Mouse (Mus musculus) lung, postnatal 0 days (tissue): ENCODE measurements around the gene Prelid1. TPM values are rescaled to one million over a fixed set of nuclear protein-coding genes. Genes with fewer than 3 reads are reported as not detected.

ENCODE experiments used
- ATAC-seq: fragments of 200-750 bp; cut with Nextera tagmentation; 2 replicates; pipeline ENCODE4 v1.8.0; 2017; ENCODE audit warnings: moderate library complexity
- DNase-seq: peaks from one replicate; pipeline ENCODE4 v3.0.0-alpha.2; 2016; ENCODE audit warnings: low spot score
- H3K27ac ChIP-seq: fragments of 300-500 bp; sonication (generic); 2 replicates; pipeline ENCODE4 v1.5.1; 2014; ENCODE audit warnings: antibody characterized with exemption, mild to moderate bottlenecking, low read length, mixed read lengths
- H3K27me3 ChIP-seq: fragments of 300-500 bp; sonication (generic); replicated peaks from 2 replicates; pipeline ENCODE4 v1.6.1; 2014; ENCODE audit warnings: low read length, mixed read lengths; ENCODE audit not compliant: insufficient read depth
- H3K36me3 ChIP-seq: fragments of 300-500 bp; sonication (generic); 2 replicates; pipeline ENCODE4 v1.6.1; 2014; ENCODE audit warnings: low read length, mixed read lengths; ENCODE audit not compliant: insufficient read depth
- H3K4me1 ChIP-seq: fragments of 300-500 bp; sonication (generic); 2 replicates; pipeline ENCODE4 v1.6.1; 2014; ENCODE audit warnings: antibody characterized with exemption, low read depth, low read length, mixed read lengths; ENCODE audit not compliant: insufficient read depth
- H3K4me2 ChIP-seq: fragments of 300-500 bp; sonication (generic); replicated peaks from 2 replicates; pipeline ENCODE4 v1.6.1; 2014; ENCODE audit warnings: low read depth, mild to moderate bottlenecking, low read length, moderate library complexity, mixed read lengths
- H3K4me3 ChIP-seq: fragments of 300-500 bp; sonication (generic); 2 replicates; pipeline ENCODE4 v1.5.1; 2014; ENCODE audit warnings: low read depth, low read length
- H3K9ac ChIP-seq: fragments of 300-500 bp; sonication (generic); replicated peaks from 2 replicates; pipeline ENCODE4 v1.6.1; 2014; ENCODE audit warnings: low read depth, mild to moderate bottlenecking
- H3K9me3 ChIP-seq: fragments of 300-500 bp; sonication (generic); 2 replicates; pipeline ENCODE4 v1.6.1; 2016; ENCODE audit warnings: low read length, mixed read lengths
- CTCF ChIP-seq: IDR thresholded peaks from 2 replicates; pipeline ENCODE4 v1.5.1; 2016; ENCODE audit warnings: antibody characterized with exemption, mild to moderate bottlenecking
- EP300 ChIP-seq: IDR thresholded peaks from 2 replicates; pipeline ENCODE4 v1.6.1; 2016; ENCODE audit warnings: antibody characterized with exemption, mild to moderate bottlenecking, control low read depth
- WGBS: fragments of 180-500 bp; shearing (Covaris S2); extraction: QIAGEN DNeasy Blood & Tissue Kit; methylation state at CpG from one replicate; pipeline ENCODE4 v1.1.7; 2014; 5-methylcytosine and 5-hydroxymethylcytosine counted together
- polyA plus RNA-seq: library from polyadenylated mRNA; unstranded; fragments of >200 nt; fragmentation: Nextera tagmentation; extraction: Ambion mirVana; gene quantifications from 2 replicates; pipeline ENCODE4 v1.2.1, GENCODE M21; 2015

The Prelid1 gene
- polyA plus RNA-seq, 1 experiment from 2014 or later, result 307 TPM

- 57% methylated on average over 5 of the region's 5 CpGs for WGBS
- no peak overlapping the region for H3K4me2 ChIP-seq
- H3K9me3 ChIP-seq, result no peaks in the 10 kb centered on the region
- DNase-seq (no peak), ATAC-seq (no peak)
- H3K4me1 ChIP-seq, result no peaks in the 10 kb centered on the region; the same call in 1 of the 2 replicates
- H3K9ac ChIP-seq, result no peak overlapping the region
- no peaks in the 10 kb centered on the region for H3K36me3 ChIP-seq
- no peaks in the 10 kb centered on the region for H3K27me3 ChIP-seq
- H3K4me3 ChIP-seq, result no peak overlapping the region
- H3K27ac ChIP-seq, result no peak overlapping the region
- TF ChIP-seq CTCF (no peak), EP300 (no peak)
These were observed 51.4 kb downstream of the Prelid1 start for GRCm38 (mm10) chr13:55371740-55372139.

- Histone ChIP-seq H3K4me1 (no peaks in the 10 kb centered on the region; the same call in 1 of the 2 replicates), H3K4me3 (no peak overlapping the region), H3K9ac (no peak overlapping the region), H3K27me3 (peaks cover 7% of the 10 kb centered on the region; the same call in 1 of the 2 replicates), H3K36me3 (no peaks in the 10 kb centered on the region), H3K4me2 (no peak overlapping the region), H3K9me3 (no peaks in the 10 kb centered on the region), H3K27ac (no peak overlapping the region)
- no peak for TF ChIP-seq CTCF
- no peak for TF ChIP-seq EP300
- WGBS, result 58% methylated on average over 6 of the region's 6 CpGs
- no peak for DNase-seq
- ATAC-seq, result no peak
These were observed 54.1 kb downstream of the Prelid1 start for GRCm38 (mm10) chr13:55374206-55374924.

Other genes with a start within 250 kb of the Prelid1 start
- gene Uimc1, start 220.2 kb upstream of the Prelid1 start, polyA plus RNA-seq, result 21.6 and 24.3 TPM in 2 replicates
- gene Zfp346, start 215.2 kb upstream of the Prelid1 start, polyA plus RNA-seq, result 6.9 and 7.9 TPM in 2 replicates
- not detected in 2 replicates for gene Gm17617, start 187.0 kb upstream of the Prelid1 start, polyA plus RNA-seq
- gene Fgfr4, start 167.9 kb upstream of the Prelid1 start, polyA plus RNA-seq, result 18.9 and 19.3 TPM in 2 replicates
- 52.4 and 55.7 TPM in 2 replicates for gene Nsd1, start 110.7 kb upstream of the Prelid1 start, polyA plus RNA-seq
- 60.4 and 69.9 TPM in 2 replicates for gene Rab24, start 1.4 kb downstream of the Prelid1 start, polyA plus RNA-seq
- gene Mxd3, start 9.3 kb downstream of the Prelid1 start, polyA plus RNA-seq, result 3.1 and 5.0 TPM in 2 replicates
- gene Lman2, start 42.3 kb downstream of the Prelid1 start, polyA plus RNA-seq, result 63.6 and 66.5 TPM in 2 replicates
- 2.7 and 2.8 TPM in 2 replicates for gene Rgs14, start 49.2 kb downstream of the Prelid1 start, polyA plus RNA-seq
- not detected in 2 replicates for gene Slc34a1, start 77.7 kb downstream of the Prelid1 start, polyA plus RNA-seq
- not detected in 2 replicates for gene Pfn3, start 94.7 kb downstream of the Prelid1 start, polyA plus RNA-seq
- not detected in 2 replicates for gene F12, start 106.3 kb downstream of the Prelid1 start, polyA plus RNA-seq
- gene Grk6, start 124.6 kb downstream of the Prelid1 start, polyA plus RNA-seq, result 20.4 and 20.5 TPM in 2 replicates
- 0.17 and 0.45 TPM in 2 replicates for gene Prr7, start 143.8 kb downstream of the Prelid1 start, polyA plus RNA-seq
- 43.0 and 50.6 TPM in 2 replicates for gene Dbn1, start 167.6 kb downstream of the Prelid1 start, polyA plus RNA-seq
- gene Pdlim7, start 193.2 kb downstream of the Prelid1 start, polyA plus RNA-seq, result 109 and 111 TPM in 2 replicates
- 8.1 and 9.1 TPM in 2 replicates for gene Dok3, start 208.8 kb downstream of the Prelid1 start, polyA plus RNA-seq
- 35.3 and 36.8 TPM in 2 replicates for gene Ddx41, start 216.2 kb downstream of the Prelid1 start, polyA plus RNA-seq